Mouse (Mus musculus): Measurements from ENCODE around the gene Nectin2.

The Nectin2 gene

GRCm38 (mm10) chr7:19710650-19711049, 39.6 kb downstream of the Nectin2 start:
- no peak for DNase-seq (ENCODE audit: low spot score in 2 of 2)

GRCm38 (mm10) chr7:19705271-19705670, 45.0 kb downstream of the Nectin2 start:
- no peak for DNase-seq (ENCODE audit: low spot score in 2 of 2)

GRCm38 (mm10) chr7:19704475-19704874, 45.8 kb downstream of the Nectin2 start:
- DNase-seq (ENCODE audit: low spot score in 2 of 2), result no peak

- DNase-seq (ENCODE audit: low spot score in 2 of 2), result no peak
These were observed 47.3 kb downstream of the Nectin2 start for GRCm38 (mm10) chr7:19702859-19703555.

GRCm38 (mm10) chr7:19701069-19701761, 49.1 kb downstream of the Nectin2 start:
- peak in 1 of 2 experiments; percentile 58 for DNase-seq (ENCODE audit: low spot score in 2 of 2)

- no peak for DNase-seq (ENCODE audit: low spot score in 2 of 2)
These were observed 49.8 kb downstream of the Nectin2 start for GRCm38 (mm10) chr7:19700299-19701068.

- no peak for DNase-seq (ENCODE audit: low spot score in 2 of 2)
These were observed 50.5 kb downstream of the Nectin2 start for GRCm38 (mm10) chr7:19699827-19700148.

- DNase-seq (ENCODE audit: low spot score in 2 of 2), result peak in 1 of 2 experiments; percentile 56
These were observed 51.1 kb downstream of the Nectin2 start, which contains the start of gene Apoe for GRCm38 (mm10) chr7:19698907-19699826. Apoe (minus strand) TSS chr7:19699188.

- DNase-seq (ENCODE audit: low spot score in 2 of 2), result no peak
These were observed 52.1 kb downstream of the Nectin2 start for GRCm38 (mm10) chr7:19697949-19698906.

GRCm38 (mm10) chr7:19696336-19696873, 53.9 kb downstream of the Nectin2 start:
- DNase-seq (ENCODE audit: low spot score in 2 of 2), result no peak

GRCm38 (mm10) chr7:19695881-19696280, 54.4 kb downstream of the Nectin2 start:
- no peak for DNase-seq (ENCODE audit: low spot score in 2 of 2)

- no peak for DNase-seq (ENCODE audit: low spot score in 2 of 2)
These were observed 55.1 kb downstream of the Nectin2 start for GRCm38 (mm10) chr7:19695213-19695594.

- DNase-seq (ENCODE audit: low spot score in 2 of 2), result no peak
These were observed 55.7 kb downstream of the Nectin2 start for GRCm38 (mm10) chr7:19694336-19695212.

- peak in 1 of 2 experiments; percentile 61 for DNase-seq (ENCODE audit: low spot score in 2 of 2)
These were observed 56.9 kb downstream of the Nectin2 start for GRCm38 (mm10) chr7:19693421-19693820.

- DNase-seq (ENCODE audit: low spot score in 2 of 2), result no peak
These were observed 58.1 kb downstream of the Nectin2 start, which contains the start of gene Apoc1 for GRCm38 (mm10) chr7:19691873-19692865. Apoc1 (minus strand) TSS chr7:19692660.

- no peak for DNase-seq (ENCODE audit: low spot score in 2 of 2)
These were observed 58.8 kb downstream of the Nectin2 start for GRCm38 (mm10) chr7:19691434-19691833.

- DNase-seq (ENCODE audit: low spot score in 2 of 2), result no peak
These were observed 59.4 kb downstream of the Nectin2 start for GRCm38 (mm10) chr7:19690845-19691244.

GRCm38 (mm10) chr7:19688611-19689010, 61.7 kb downstream of the Nectin2 start:
- DNase-seq (ENCODE audit: low spot score in 2 of 2), result no peak

Measured in cerebellum, postnatal 4 days (tissue).